ENCODE assay signal across 8 mouse cellular contexts in the genomic region with DNA sequence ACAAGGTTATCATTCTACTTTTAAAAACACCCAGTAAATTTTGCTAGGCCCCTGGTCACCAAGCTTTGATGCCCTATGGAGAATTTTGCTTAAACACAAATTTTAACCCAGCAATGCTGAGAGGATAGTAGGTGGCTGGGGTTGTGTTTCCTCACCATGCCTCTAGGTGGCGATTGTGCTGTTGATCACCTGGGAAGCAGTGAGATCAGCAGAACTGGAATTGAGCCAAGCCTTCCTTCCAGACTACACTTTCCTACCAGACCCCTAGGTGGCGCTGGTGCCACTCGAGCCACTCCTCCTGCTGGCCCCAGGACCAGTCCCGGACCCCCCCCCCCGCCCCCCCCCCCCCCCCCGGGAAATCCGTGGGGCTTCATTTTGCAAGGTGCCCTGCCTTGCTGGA.
DNase-seq lines count a peak whose midpoint lies in the region; ATAC-seq and TF ChIP-seq lines count a peak whose summit lies in the region.

No protein-coding gene starts in this region.

- TF ChIP-seq CTCF in brain, embryonic 14.5 days (IDR thresholded peaks at IDR 0.05; ENCODE audit: borderline replicate concordance, extremely low read depth, insufficient read depth, insufficient read length), result peak; percentile 69
- TF ChIP-seq CTCF in left cerebral cortex, adult 2 months (IDR thresholded peaks at IDR 0.05), result peak; percentile 84
- TF ChIP-seq CTCF in spleen, adult 2 months (IDR thresholded peaks at IDR 0.05; ENCODE audit: extremely low read depth, insufficient read depth, insufficient read length, insufficient replicate concordance), result 0 out of 2 replicates have a peak, but pooled peaks have one; percentile 18

- no peak for TF ChIP-seq POLR2A in brain, embryonic 14.5 days (IDR thresholded peaks at IDR 0.05; ENCODE audit: borderline replicate concordance, extremely low read depth, insufficient read depth, insufficient read length, poor library complexity, severe bottlenecking)
- TF ChIP-seq POLR2A in spleen, adult 2 months (IDR thresholded peaks at IDR 0.05; ENCODE audit: low read depth, low read length), result no peak

- H3K4me2 ChIP-seq in hindbrain, embryonic 11.5 days (replicated peaks; ENCODE audit: low read depth, low read length), result no peak overlapping the region
- no peak overlapping the region for H3K4me2 ChIP-seq in hindbrain, embryonic 13.5 days

- H3K36me3 ChIP-seq in hindbrain, embryonic 11.5 days (ENCODE audit: control insufficient read depth, insufficient read depth, low read length), result no peaks in the 10 kb centered on the region
- H3K36me3 ChIP-seq in hindbrain, embryonic 13.5 days, result no peaks in the 10 kb centered on the region
- no peaks in the 10 kb centered on the region for H3K36me3 ChIP-seq in spleen, adult 2 months (ENCODE audit: control insufficient read depth, insufficient read depth, low read length)

- WGBS in hindbrain, embryonic 11.5 days, result 4% methylated on average over 4 of the region's 7 CpGs
- WGBS in hindbrain, embryonic 13.5 days, result 1% methylated on average over 5 of the region's 7 CpGs
- WGBS in spleen, adult 2 months, result 4% methylated on average over 4 of the region's 7 CpGs

- H3K4me1 ChIP-seq in hindbrain, embryonic 11.5 days (replicated peaks; ENCODE audit: control insufficient read depth, insufficient read depth, low read length), result no peaks in the 10 kb centered on the region
- no peaks in the 10 kb centered on the region for H3K4me1 ChIP-seq in hindbrain, embryonic 13.5 days (replicated peaks)
- H3K4me1 ChIP-seq in spleen, adult 2 months (ENCODE audit: control insufficient read depth, insufficient read depth, insufficient read length), result no peaks in the 10 kb centered on the region

- no peak overlapping the region for H3K27ac ChIP-seq in hindbrain, embryonic 11.5 days (ENCODE audit: low read depth, low read length)
- H3K27ac ChIP-seq in hindbrain, embryonic 13.5 days, result no peak overlapping the region
- H3K27ac ChIP-seq in left cerebral cortex, adult 2 months, result no peak overlapping the region
- H3K27ac ChIP-seq in spleen, adult 2 months (ENCODE audit: insufficient read depth, low read length), result no peak overlapping the region

- peak; percentile 83 for DNase-seq in hindbrain, embryonic 11.5 days (ENCODE audit: low spot score)
- DNase-seq in brain, embryonic 14.5 days (ENCODE audit: low read depth), result peak; percentile 83
- DNase-seq in fibroblast of lung, adult 2 months (ENCODE audit: low read depth), result peak; percentile 49
- DNase-seq in left cerebral cortex, adult 2 months (ENCODE audit: extremely low spot score in 1 of 2, low spot score in 2 of 2), result peak; percentile 75 to 76
- peak; percentile 43 to 47 for DNase-seq in spleen, adult 2 months (ENCODE audit: low read depth in 1 of 2, low spot score in 2 of 2)

- no peak overlapping the region for H3K4me3 ChIP-seq in hindbrain, embryonic 11.5 days (ENCODE audit: low read depth, low read length)
- no peak overlapping the region for H3K4me3 ChIP-seq in hindbrain, embryonic 13.5 days
- H3K4me3 ChIP-seq in left cerebral cortex, adult 2 months, result no peak overlapping the region
- no peak overlapping the region for H3K4me3 ChIP-seq in spleen, adult 2 months (ENCODE audit: extremely low read depth, insufficient read depth, insufficient read length)

- no peaks in the 10 kb centered on the region for H3K27me3 ChIP-seq in hindbrain, embryonic 11.5 days (ENCODE audit: control insufficient read depth, insufficient read depth, low read length)
- H3K27me3 ChIP-seq in hindbrain, embryonic 13.5 days, result 0 out of 2 replicates have a peak, but pooled peaks cover 5% of the 10 kb centered on the region
- no peaks in the 10 kb centered on the region for H3K27me3 ChIP-seq in spleen, adult 2 months (ENCODE audit: control insufficient read depth, insufficient read depth, low read length)

- intact Hi-C loops in left cerebral cortex, adult 2 months (cut with DNase I), result loop anchor here (5.0 kb wide), 1 partner anchor 223 kb away; no protein-coding TSS in a partner anchor

- no peaks in the 10 kb centered on the region for H3K9me3 ChIP-seq in hindbrain, embryonic 11.5 days (ENCODE audit: control insufficient read depth, low read length)
- no peaks in the 10 kb centered on the region for H3K9me3 ChIP-seq in hindbrain, embryonic 13.5 days

- no peak for ATAC-seq in hindbrain, embryonic 11.5 days (ENCODE audit: low FRiP score)
- ATAC-seq in hindbrain, embryonic 13.5 days (ENCODE audit: low FRiP score), result no peak
- peak; percentile 90 to 91 for ATAC-seq in hematopoietic stem cell, adult 5-6 weeks (replicated peaks in 1 of 2; ENCODE audit: insufficient read depth in 1 of 2, low FRiP score in 2 of 2, low TSS enrichment in 1 of 2, low read depth in 1 of 2, poor library complexity in 2 of 2, severe bottlenecking in 2 of 2)
- ATAC-seq in megakaryocyte-erythroid progenitor cell, adult 5-6 weeks (replicated peaks; ENCODE audit: low FRiP score, low TSS enrichment, poor library complexity, severe bottlenecking), result peak; percentile 69

- no peak overlapping the region for H3K9ac ChIP-seq in hindbrain, embryonic 11.5 days (ENCODE audit: low read depth, low read length)
- no peak overlapping the region for H3K9ac ChIP-seq in hindbrain, embryonic 13.5 days

Comparison
In these comparisons a context has a peak if more than half of its experiments do, and no peak if none do; other contexts are left out.
1. ATAC-seq: peak in hematopoietic stem cell, adult 5-6 weeks (2 of 2) and megakaryocyte-erythroid progenitor cell, adult 5-6 weeks (single experiment); none in hindbrain, embryonic 11.5 days (single experiment) and hindbrain, embryonic 13.5 days (single experiment).
2. CTCF ChIP-seq: peak in every context shown above with its lines; median percentile 84 in left cerebral cortex, adult 2 months; 69 in brain, embryonic 14.5 days; 18 in spleen, adult 2 months.
3. Peak in every context shown above with its lines, with median percentiles within 50 percentile points of each other: DNase-seq.